Mouse (Mus musculus): ENCODE measurements around the gene Elf4.

- TF ChIP-seq POLR2A (IDR thresholded peaks at IDR 0.05; ENCODE audit: insufficient read length, low read depth), result no peak
- TF ChIP-seq E2F4 (IDR thresholded peaks at IDR 0.05; ENCODE audit: insufficient read depth), result no peak
- TF ChIP-seq TCF12 (IDR thresholded peaks at IDR 0.05; ENCODE audit: insufficient read depth, poor library complexity, severe bottlenecking), result no peak
- TF ChIP-seq MAX (IDR thresholded peaks at IDR 0.05; ENCODE audit: low read depth), result no peak
- TF ChIP-seq USF1 (IDR thresholded peaks at IDR 0.05; ENCODE audit: low read depth), result no peak
- TF ChIP-seq MYOD1 (IDR thresholded peaks at IDR 0.05; ENCODE audit: control insufficient read depth in 1 of 3, insufficient read length in 2 of 3, low read depth in 2 of 3), result no peak
- no peak for TF ChIP-seq SRF (IDR thresholded peaks at IDR 0.05; ENCODE audit: control insufficient read depth, insufficient read length, low read depth)
- no peak for TF ChIP-seq POLR2AphosphoS2 (IDR thresholded peaks at IDR 0.05; ENCODE audit: insufficient read length, low read depth)
- TF ChIP-seq TCF3 (IDR thresholded peaks at IDR 0.05; ENCODE audit: insufficient read length, low read depth), result no peak
- TF ChIP-seq CEBPB (IDR thresholded peaks at IDR 0.05; ENCODE audit: insufficient read depth, poor library complexity, severe bottlenecking), result no peak
- TF ChIP-seq MYOG (IDR thresholded peaks at IDR 0.05; ENCODE audit: control insufficient read depth in 1 of 3, insufficient read depth in 1 of 3, insufficient read length in 2 of 3, low read depth in 2 of 3), result no peak
- no peak for TF ChIP-seq REST (IDR thresholded peaks at IDR 0.05; ENCODE audit: insufficient read depth, insufficient read length)
These were observed 3.2 kb upstream of the Elf4 start for GRCm38 (mm10) chrX:48466174-48466573.

Measured in myocyte (in vitro differentiated cells).